Mouse (Mus musculus) embryonic fibroblast, embryonic 13.5 days (primary cell): Measurements from ENCODE around the gene Slc26a9. TPM values are rescaled to one million over a fixed set of nuclear protein-coding genes. Genes with fewer than 3 reads are reported as not detected.

Experiments used
- H3K27ac ChIP-seq: 2 replicates; pipeline ENCODE4 v1.5.1; 2012; ENCODE audit warnings: low read length, control low read depth, inconsistent platforms; ENCODE audit not compliant: insufficient read depth
- H3K4me1 ChIP-seq: 2 replicates; pipeline ENCODE4 v1.6.1; 2011; ENCODE audit warnings: low read length; ENCODE audit not compliant: control insufficient read depth, insufficient read depth
- H3K4me3 ChIP-seq: 2 replicates; pipeline ENCODE4 v1.5.1; 2011; ENCODE audit warnings: mild to moderate bottlenecking, control low read depth, low read length; ENCODE audit not compliant: insufficient read depth
- CTCF ChIP-seq: IDR thresholded peaks from 2 replicates; pipeline ENCODE4 v1.5.1; 2011; ENCODE audit warnings: mild to moderate bottlenecking, control low read depth, low read length, moderate library complexity, borderline replicate concordance; ENCODE audit not compliant: insufficient read depth
- POLR2A ChIP-seq: IDR thresholded peaks from 2 replicates; pipeline ENCODE4 v1.6.1; 2011; ENCODE audit warnings: low read depth, mild to moderate bottlenecking, control low read depth, low read length, moderate library complexity
- polyA plus RNA-seq: library from polyadenylated mRNA; stranded (reverse); fragments of >200 nt; gene quantifications from 2 replicates; pipeline ENCODE4 v1.2.4, GENCODE M21; 2011; ENCODE audit warnings: low read depth; ENCODE audit not compliant: missing spikeins, insufficient read length

The Slc26a9 gene
- not detected in 2 replicates for polyA plus RNA-seq

DNA sequence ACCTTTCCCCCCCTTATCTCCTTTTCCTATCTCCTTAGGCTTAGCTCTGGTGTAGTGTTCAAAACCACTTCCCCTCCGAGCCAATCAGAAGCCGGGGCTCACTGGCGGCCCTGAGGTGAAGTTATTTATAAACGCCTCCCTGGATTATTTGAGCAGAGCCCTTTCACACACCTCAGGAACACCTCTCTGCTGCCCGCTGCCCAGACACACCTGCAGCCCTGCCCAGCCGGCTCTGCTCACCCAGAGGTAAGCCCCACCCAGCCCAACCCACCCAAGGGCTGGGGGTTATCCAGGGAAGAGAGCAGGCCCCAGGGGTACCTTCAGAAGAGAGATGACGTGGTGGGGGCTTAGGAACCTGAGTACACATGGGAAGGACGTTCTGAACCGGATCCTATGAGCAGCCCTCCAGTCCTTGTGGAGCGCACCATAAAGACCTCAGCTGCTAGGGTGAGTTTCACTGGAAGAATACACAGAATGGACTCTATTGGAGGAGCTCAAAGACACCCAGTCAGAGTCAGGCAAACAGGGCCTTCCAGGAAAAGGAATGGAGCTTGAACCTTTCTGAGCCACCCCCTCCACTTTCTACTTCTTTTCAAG, at the start of gene Slc26a9:
TSS of gene Slc26a9 (plus strand) at position 155 of the 597 bp plus-strand sequence.
- TF ChIP-seq CTCF (no peak), POLR2A (no peak)
- H3K4me1 ChIP-seq = no peaks in the 10 kb centered on the region
- no peak within 1 kb of the TSS for H3K4me3 ChIP-seq
- no peak within 1 kb of the TSS for H3K27ac ChIP-seq

DNA sequence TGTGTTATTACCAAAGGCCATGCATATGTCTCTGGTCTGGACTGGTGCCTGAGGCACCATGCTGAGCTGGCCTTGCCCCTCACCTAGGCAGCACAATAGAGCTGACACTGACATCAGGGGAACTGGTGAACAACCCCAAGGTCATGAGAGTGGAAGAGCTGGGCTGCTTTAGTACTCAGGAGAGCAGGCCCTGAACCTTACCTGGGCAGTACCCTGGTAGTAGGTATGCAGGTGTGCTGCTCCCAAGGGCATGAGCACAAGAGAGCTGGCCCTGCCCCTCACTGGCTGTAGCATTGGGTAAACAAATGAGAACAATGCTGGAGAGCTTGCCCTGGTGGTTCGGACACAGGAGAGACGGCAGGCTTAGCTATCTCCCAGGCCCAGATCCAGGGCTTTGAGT, 48.5 kb upstream of the Slc26a9 start:
- Histone ChIP-seq H3K4me3 (no peak overlapping the region), H3K4me1 (peaks cover 10% of the 10 kb centered on the region), H3K27ac (no peak overlapping the region)
- TF ChIP-seq CTCF (no peak), POLR2A (no peak)

DNA sequence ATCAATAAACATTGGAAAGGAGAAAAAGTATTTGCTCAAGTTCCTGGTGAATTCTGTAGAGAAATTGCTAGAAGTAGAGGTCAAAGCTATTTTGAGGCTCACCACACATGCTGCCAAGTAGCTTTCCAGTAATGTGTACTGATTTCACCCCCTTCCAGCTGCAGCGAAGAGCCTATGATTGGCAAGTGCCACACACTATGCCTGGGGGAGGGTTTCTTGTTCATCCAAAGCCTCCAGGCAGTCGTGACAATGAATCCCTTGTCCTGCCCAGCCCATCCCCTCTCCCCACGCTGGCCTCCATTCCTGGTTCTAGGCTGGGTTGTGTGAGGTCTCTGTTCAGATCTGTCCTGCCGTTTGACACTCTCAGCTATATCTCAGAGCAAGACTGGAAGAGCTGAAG, 47.5 kb upstream of the Slc26a9 start:
- Histone ChIP-seq H3K4me3 (no peak overlapping the region), H3K4me1 (0 out of 2 replicates have a peak, but pooled peaks cover 2% of the 10 kb centered on the region), H3K27ac (no peak overlapping the region)
- TF ChIP-seq CTCF (no peak), POLR2A (no peak)

DNA sequence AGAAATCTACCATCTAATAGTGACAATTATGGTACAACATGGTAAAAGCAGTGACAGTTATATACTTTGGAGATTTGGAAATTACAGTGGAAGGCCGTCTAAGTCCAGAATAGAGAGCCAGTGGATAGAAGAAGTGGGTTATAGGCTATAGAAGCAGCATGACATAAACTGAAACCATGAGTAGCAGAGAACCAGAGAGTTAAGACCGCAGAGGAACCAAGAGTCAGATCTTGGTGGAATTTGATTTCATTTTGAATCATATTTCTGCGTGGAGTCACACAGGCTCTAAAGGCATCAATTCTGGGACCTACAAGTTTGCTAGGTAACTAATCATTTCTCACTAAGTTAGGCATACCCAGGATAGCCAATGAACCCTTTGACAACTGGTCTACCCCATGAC, 45.1 kb upstream of the Slc26a9 start:
- TF ChIP-seq CTCF (no peak), POLR2A (no peak)
- H3K4me1 ChIP-seq = peaks cover 7% of the 10 kb centered on the region; the same call in 1 of the 2 replicates

DNA sequence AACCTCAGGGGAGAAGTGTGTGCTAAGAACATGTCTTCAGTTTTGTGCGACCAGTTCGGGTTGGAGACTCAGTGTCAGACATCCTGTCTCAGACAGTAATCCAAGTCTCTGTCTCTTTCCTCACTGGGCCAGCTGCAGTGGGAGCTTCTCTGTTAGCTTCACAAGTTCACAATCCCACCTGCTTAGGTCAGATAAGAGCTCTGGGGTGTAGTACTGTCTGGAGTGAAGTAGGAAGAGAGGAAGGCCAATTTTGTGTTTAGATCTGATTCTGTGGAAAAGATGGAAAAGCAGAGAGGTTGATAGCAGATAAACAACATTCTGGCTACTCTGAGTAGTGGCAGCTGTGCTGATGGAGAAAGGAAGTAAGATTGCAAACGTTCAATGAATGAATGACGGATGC, 44.2 kb upstream of the Slc26a9 start:
- Histone ChIP-seq H3K4me3 (no peak overlapping the region), H3K27ac (no peak overlapping the region), H3K4me1 (peaks cover 7% of the 10 kb centered on the region; the same call in 1 of the 2 replicates)
- TF ChIP-seq POLR2A (no peak), CTCF (no peak)

More for the DNA sequence above, 45.1 kb upstream of the Slc26a9 start:
- Histone ChIP-seq H3K4me3 (no peak overlapping the region), H3K27ac (no peak overlapping the region)

DNA sequence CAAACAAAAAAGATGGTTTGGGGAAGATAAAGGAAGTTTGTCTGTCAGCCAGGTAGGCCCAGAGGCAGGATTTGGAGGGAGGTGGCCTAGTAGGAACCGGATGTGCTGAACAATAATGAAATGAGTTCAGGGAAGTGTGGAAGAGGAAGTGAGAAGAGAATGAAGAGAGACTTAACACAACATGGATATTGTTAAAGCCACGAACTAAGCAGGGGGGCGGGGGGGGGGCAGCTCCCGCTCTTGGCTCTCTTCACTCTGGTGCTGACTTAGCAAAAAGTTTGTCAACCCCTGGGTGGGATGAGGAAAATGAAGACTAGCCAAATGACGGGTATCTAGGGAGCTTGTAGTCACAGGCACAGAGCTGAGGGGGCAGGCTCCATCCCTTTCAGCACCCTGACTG, 43.4 kb upstream of the Slc26a9 start:
- TF ChIP-seq POLR2A (no peak), CTCF (no peak)
- Histone ChIP-seq H3K4me1 (peaks cover 7% of the 10 kb centered on the region; the same call in 1 of the 2 replicates), H3K27ac (no peak overlapping the region), H3K4me3 (no peak overlapping the region)

DNA sequence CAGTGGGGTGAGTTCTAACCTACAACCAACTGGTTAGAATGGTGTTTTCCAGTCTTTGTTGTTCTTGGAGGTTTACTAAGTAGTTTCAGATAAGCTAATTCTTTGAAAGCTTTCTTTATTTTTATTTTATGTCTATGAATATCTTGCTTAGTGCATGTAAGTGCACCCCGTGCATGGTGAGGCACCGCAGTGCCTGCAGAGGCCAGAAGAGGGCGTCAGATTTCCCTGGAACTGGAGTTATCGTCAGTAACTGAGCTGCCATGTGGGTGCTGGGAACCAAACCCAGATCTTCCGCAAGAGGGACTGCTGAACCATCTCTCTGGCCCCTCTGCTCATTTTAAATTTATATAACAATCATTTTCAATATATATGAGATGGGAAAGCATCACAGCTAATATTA, 42.4 kb upstream of the Slc26a9 start:
- Histone ChIP-seq H3K27ac (no peak overlapping the region), H3K4me1 (peaks cover 7% of the 10 kb centered on the region; the same call in 1 of the 2 replicates), H3K4me3 (no peak overlapping the region)
- TF ChIP-seq CTCF = no peak
- no peak for TF ChIP-seq POLR2A

DNA sequence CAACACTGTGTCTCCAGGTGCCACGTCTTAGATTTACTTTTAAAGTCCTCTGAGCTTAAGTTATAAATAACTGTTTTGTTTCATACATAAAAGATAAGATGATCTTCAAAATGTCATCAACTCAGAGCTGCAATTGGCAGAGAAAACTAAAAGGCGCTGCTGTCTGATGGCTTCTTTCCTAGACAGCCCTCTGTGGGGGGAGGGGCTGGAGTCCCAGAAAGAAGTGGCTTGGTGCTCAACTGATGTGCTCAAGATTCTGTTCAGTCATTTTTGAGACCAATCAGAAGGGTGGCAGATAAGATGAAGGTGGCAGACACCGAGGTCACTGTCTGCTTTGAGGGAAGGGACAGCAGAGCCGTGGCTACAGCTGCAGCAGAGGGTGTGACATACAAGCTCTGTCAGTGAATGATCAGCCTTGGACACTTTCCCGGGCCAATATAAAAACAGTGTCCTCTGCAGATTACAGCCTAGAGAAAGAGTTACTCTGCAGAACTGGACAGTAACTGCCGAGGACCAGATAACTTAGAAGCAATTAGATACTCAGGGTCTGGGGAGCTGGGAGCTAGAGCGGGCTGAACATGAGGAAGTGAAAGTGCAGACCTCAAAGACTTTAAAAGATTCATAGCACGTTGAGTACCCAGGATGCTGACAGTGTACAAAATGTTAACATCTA, 41.6 kb upstream of the Slc26a9 start:
- no peak overlapping the region for H3K4me3 ChIP-seq
- peaks cover 7% of the 10 kb centered on the region; the same call in 1 of the 2 replicates for H3K4me1 ChIP-seq
- no peak overlapping the region for H3K27ac ChIP-seq
- no peak for TF ChIP-seq CTCF
- TF ChIP-seq POLR2A = no peak

DNA sequence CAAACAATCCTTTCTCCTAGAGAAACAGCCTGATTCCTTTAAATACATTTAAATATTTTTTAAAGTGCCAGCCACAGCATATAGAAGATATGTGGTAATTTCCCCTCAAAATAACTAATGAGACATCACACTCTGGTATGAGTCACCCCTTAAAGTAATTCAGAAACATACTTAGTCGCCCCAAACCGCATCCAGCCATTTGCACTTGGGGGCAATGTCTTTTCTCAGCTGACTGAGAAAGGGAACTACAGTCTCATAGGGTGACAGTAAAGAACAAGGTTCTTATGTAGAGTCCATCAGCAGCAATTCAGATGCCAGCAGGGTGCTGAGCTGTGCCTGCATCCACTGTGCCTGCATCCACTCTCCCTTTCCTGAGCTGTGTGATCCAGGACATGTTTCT, 40.3 kb upstream of the Slc26a9 start:
- TF ChIP-seq POLR2A (no peak), CTCF (no peak)
- Histone ChIP-seq H3K4me3 (no peak overlapping the region), H3K27ac (no peak overlapping the region), H3K4me1 (peaks cover 7% of the 10 kb centered on the region; the same call in 1 of the 2 replicates)

DNA sequence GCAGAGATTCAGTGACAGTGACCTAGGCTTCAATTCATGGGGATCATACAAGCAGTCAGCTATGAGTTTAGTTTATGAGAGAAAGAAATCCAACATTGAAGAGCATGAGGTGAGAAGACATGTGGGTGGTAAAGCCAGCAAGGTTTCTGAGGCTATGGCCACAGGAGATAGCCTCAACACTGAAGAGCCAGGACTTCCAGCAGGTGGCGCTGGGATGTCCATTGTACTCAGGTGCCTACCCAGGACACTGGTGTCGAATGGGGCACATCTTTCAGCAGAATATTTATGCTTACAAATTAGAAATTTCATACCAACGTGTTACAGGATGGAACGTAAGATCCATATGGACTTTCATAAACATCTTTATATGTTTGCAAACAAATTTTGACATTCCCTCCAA, 35.5 kb upstream of the Slc26a9 start:
- no peak overlapping the region for H3K4me3 ChIP-seq
- H3K4me1 ChIP-seq = peaks cover 2% of the 10 kb centered on the region; the same call in 1 of the 2 replicates
- no peak overlapping the region for H3K27ac ChIP-seq
- peak; percentile 70 for TF ChIP-seq CTCF
- TF ChIP-seq POLR2A = no peak

DNA sequence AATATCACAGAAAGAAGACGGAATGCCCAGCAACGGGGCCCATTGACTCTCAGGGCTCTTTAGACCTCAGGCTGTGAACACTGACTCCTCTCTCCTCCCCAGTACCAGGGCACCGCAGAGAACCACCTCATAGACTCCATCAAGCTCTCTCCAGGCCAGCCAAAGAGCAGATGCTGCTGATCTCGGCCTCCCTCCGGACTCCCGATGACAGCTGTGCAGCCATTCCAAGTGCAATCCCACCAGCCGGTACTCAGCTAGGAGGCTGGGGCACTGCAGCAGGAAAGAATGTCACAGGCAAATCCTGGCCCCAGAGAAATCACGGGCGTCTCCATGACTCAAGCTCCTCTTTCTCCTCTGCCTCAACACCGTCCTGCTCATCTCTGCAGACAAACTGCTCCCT, 32.3 kb upstream of the Slc26a9 start:
- Histone ChIP-seq H3K4me1 (no peaks in the 10 kb centered on the region), H3K27ac (no peak overlapping the region), H3K4me3 (no peak overlapping the region)
- TF ChIP-seq CTCF = no peak
- no peak for TF ChIP-seq POLR2A
